Mouse (Mus musculus) brown adipose tissue, adult 24 weeks (tissue): ENCODE results near the gene Nrxn1. TPM values are rescaled to one million over a fixed set of nuclear protein-coding genes. Genes with fewer than 3 reads are reported as not detected.

Experiments
- H3K27ac ChIP-seq: fragments of 200-500 bp; replicated peaks from 2 replicates; pipeline ENCODE4 v1.5.1; 2012; ENCODE audit warnings: low read depth, mild to moderate bottlenecking, low read length
- H3K4me1 ChIP-seq: fragments of 200-500 bp; 2 replicates; pipeline ENCODE4 v1.6.1; 2012; ENCODE audit warnings: low read length, mixed read lengths; ENCODE audit not compliant: control insufficient read depth, insufficient read depth, insufficient read length
- H3K4me3 ChIP-seq: fragments of 200-500 bp; 2 replicates; pipeline ENCODE4 v1.5.1; 2012; ENCODE audit warnings: low read depth, mild to moderate bottlenecking, low read length, moderate library complexity; ENCODE audit not compliant: insufficient read depth
- polyA plus RNA-seq: library from polyadenylated mRNA; stranded (reverse); fragments of >200 nt; gene quantifications from 2 replicates; pipeline ENCODE4 v1.2.4, GENCODE M21; 2012; ENCODE audit not compliant: missing spikeins, insufficient read depth, insufficient read length

The Nrxn1 gene
- polyA plus RNA-seq, 1 experiment = 0.67 TPM

DNA sequence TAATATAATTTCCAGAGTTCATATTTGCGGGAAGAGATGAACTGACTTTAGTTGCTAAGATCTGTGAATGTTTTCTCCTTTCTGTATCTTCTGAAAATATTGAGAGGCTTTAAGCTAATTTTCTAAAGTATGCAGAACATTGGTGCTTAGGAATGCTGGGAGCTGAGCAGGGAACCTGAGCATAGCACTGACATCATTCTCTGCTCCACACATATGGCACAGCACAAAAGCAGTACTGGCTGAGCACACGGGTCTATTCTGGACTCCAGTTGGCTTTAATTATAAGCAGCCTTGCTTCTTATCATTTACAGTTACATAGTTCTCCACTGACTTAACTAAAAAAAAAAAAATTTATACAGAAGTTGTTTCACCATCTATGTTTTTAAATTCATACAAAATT is 641.5 kb downstream of the Nrxn1 start:
- H3K4me3 ChIP-seq = no peak overlapping the region
- no peaks in the 10 kb centered on the region; the same call in 1 of the 2 replicates for H3K4me1 ChIP-seq
- no peak overlapping the region for H3K27ac ChIP-seq

DNA sequence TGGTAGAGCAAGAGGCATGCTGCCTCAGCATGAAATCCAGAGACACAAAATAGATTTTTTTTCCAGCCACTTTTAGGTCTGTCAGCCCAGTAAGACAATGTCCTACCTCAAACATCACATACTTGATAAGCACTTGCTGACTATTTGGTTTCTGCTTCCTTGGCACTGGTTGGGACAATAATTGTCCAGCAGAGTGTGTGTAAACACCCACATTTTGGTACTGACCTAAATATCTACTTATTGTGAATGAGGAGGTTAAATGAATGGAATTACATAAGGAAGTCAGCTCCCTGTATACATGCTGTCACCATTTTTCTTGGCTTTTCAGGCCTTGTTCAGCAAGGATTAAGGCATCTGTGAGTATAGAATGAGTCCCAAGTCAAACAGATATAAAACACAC is 649.8 kb downstream of the Nrxn1 start:
- H3K4me3 ChIP-seq = no peak overlapping the region
- H3K27ac ChIP-seq = no peak overlapping the region
- H3K4me1 ChIP-seq = no peaks in the 10 kb centered on the region

DNA sequence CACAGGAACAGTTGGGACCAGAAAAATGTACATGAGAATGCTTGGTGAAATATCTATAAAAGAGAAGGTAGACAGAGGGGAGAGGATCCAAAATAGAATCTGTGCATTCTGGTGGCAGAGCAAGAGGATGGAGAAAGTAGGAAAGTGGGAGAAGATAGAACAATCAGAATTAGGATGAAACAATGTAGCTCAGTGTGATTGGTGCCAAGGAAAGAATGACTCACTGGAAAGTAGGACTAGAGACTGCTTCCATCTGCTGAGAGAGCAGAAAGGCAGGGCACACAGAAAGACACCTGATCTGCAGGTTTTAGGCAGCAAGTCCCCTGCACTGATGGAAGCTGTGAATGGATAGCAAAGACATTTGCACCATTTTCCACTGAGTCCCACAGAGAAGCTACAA is 657.0 kb downstream of the Nrxn1 start:
- Histone ChIP-seq H3K27ac (no peak overlapping the region), H3K4me3 (no peak overlapping the region), H3K4me1 (no peaks in the 10 kb centered on the region)

DNA sequence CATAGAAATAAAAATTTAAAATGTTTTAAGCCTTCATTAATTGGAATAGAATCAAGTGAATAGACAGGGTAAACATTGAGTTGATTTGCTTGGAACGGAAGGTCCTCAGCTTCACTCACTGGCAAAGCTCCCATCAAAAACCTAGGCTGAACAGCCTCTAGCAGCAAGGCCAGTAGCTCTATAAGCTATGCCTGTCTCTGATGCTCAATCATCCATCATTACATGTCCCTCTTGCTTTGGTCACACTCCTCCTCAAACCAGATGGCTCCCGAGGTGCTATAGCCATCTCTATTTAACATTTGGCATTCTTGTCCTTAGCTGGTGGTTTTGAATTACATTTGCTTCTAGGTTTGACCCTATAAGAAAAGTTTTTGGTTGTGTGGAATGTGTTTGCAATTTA is 657.5 kb downstream of the Nrxn1 start:
- H3K27ac ChIP-seq = no peak overlapping the region
- no peaks in the 10 kb centered on the region for H3K4me1 ChIP-seq
- no peak overlapping the region for H3K4me3 ChIP-seq

DNA sequence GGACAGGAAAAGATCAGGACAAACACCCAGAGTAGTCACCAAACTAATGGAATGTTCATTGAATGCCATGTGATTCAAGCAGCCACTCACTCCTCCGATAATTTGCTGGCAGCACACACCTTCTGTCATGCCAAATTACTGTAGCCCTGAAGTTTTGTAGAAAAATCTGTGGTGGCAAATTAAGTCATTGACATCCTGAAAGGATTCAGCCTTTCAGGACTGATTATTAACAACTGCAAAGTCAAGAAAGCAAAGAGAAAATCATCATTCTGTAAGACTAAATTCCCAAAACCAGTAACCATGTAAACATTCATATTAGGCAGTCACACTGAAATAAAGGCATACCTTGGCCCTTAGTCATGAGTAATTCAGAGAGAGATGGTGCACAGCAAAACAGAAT is 662.7 kb downstream of the Nrxn1 start:
- H3K4me3 ChIP-seq = no peak overlapping the region
- no peaks in the 10 kb centered on the region for H3K4me1 ChIP-seq
- no peak overlapping the region for H3K27ac ChIP-seq

DNA sequence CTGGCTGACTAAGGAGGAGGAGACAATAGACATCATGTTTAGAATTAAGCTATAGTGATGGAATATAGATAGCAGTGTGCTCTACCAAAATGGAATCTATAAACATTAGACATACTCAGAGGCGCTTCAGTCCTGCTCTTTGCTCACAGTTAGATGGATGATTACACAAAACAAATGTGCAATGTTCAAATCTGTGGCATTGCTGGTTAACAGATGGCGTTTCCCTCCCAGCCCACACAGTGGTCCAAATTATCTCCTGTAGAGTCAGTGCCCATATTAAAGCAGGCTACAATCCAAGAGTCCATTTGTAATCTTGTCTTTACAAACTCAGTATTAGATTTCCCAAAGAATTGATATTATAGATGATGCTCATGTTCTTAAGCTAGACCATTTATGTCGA is 666.9 kb downstream of the Nrxn1 start:
- H3K4me3 ChIP-seq = no peak overlapping the region
- H3K27ac ChIP-seq = no peak overlapping the region
- no peaks in the 10 kb centered on the region for H3K4me1 ChIP-seq

DNA sequence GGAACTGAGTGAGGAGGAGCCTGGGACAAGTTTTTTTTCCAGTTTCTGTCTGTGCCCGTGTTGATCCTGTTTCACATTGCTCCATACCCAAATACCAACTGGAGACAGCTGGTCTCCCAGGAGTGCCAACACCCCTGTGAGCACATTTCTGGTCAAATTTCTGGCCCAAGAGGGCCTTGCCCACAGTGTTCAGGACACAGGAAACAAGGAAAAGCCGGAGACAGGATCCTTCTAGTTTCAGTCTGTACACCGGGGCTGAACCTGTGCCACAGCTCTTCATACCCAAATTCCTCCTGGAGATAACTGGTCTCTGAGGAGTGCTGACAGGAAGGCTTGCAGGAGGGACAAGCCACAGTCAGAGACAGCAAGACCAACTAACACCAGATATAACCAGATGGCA is 670.3 kb downstream of the Nrxn1 start:
- Histone ChIP-seq H3K27ac (no peak overlapping the region), H3K4me1 (no peaks in the 10 kb centered on the region), H3K4me3 (no peak overlapping the region)

DNA sequence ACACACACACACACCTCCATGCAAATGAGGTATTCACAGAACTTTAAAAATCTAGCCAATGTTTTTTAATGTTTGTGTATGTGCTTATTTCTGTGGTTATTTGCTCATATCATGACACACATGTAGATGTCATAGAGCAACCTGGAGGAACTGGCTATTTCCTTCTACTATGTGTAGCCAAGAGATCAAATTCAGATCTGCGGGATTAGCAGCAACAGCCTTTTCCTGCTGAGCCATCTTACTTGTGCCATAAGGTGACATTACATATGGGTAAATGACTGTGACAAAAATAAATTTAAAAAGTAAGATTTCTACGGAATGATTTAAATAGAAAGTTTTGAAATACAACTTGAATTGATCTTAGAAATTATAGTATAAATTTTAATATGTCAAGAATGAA is 672.1 kb downstream of the Nrxn1 start:
- no peak overlapping the region for H3K27ac ChIP-seq
- no peaks in the 10 kb centered on the region for H3K4me1 ChIP-seq
- H3K4me3 ChIP-seq = no peak overlapping the region

DNA sequence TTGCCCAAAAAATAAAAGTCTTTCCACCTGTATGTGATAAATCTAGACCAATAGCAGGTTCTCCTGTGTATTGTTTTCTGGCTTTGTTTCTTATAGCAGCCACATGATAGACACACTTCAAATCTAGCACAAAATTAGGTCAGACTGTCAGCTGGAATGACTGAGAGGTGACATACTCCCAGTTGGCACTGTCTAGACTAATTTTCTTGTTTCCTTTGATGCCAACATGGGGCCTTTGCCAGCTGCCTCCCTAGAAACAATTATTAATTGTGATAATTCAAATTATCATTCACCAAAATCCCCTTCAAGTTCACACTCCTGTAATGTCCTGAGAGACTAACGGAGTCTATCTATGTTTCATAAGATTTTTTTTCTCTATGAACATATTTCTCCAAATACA is 673.3 kb downstream of the Nrxn1 start:
- Histone ChIP-seq H3K4me3 (no peak overlapping the region), H3K27ac (no peak overlapping the region), H3K4me1 (no peaks in the 10 kb centered on the region)

DNA sequence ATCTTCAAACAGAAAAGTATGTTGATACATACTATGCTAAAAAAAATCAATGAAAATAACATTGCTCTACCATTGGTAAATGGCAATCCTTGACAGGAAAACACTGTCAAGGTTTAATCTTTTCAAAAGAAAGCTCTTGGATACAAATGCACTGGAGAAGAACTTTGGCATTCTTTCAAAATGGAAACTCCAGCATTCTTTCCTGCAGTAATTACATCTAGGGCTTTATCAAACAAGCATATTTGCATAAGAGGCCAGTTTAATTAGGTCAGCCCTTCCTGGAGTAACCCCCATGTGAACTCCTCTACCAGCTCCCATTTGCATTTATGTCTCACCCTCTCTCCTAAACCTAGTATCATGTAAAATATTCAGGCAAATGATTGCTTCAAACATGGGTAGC is 696.5 kb downstream of the Nrxn1 start:
- H3K4me1 ChIP-seq = no peaks in the 10 kb centered on the region
- no peak overlapping the region for H3K27ac ChIP-seq
- H3K4me3 ChIP-seq = no peak overlapping the region

DNA sequence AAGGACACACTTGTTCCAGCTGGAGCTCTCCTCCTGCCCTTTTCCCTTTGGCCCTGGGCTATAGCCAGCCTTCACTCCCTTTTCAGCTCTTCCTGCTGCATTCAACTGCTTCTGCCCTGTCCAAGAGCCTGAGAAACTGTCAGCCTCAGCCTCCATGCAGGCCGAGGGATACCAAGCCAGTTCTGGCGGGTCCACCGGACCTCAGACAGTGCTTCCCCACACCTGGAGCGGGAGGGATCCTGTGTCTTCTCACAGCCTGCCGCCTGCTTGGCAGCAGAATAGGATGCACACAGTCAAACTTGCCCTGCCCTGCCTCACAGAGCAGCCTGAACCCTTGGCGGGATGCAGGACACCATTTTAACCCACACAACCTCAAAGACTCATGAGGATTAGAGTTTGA is 698.3 kb downstream of the Nrxn1 start:
- H3K4me3 ChIP-seq = no peak overlapping the region
- no peak overlapping the region for H3K27ac ChIP-seq

DNA sequence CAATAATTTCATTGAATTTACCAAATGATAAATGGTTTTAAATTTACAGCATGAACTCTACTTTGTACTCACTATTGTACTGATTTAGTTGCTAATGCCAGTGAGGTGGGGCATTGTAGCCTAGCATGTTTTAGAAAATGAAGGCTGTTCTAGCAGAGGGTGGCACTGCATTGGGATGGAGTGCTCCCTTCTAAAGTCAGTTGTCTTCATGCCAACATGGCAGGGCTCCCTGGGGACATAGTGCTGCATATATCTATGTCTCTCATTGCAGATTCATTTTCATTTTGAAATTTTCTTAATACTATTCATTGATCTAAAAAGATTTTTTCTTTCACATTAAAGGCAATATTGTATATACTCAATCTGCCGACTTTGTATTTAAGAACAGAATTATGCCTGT is 700.1 kb downstream of the Nrxn1 start:
- Histone ChIP-seq H3K27ac (no peak overlapping the region), H3K4me1 (no peaks in the 10 kb centered on the region), H3K4me3 (no peak overlapping the region)

More for the DNA sequence above, 698.3 kb downstream of the Nrxn1 start:
- H3K4me1 ChIP-seq = no peaks in the 10 kb centered on the region

DNA sequence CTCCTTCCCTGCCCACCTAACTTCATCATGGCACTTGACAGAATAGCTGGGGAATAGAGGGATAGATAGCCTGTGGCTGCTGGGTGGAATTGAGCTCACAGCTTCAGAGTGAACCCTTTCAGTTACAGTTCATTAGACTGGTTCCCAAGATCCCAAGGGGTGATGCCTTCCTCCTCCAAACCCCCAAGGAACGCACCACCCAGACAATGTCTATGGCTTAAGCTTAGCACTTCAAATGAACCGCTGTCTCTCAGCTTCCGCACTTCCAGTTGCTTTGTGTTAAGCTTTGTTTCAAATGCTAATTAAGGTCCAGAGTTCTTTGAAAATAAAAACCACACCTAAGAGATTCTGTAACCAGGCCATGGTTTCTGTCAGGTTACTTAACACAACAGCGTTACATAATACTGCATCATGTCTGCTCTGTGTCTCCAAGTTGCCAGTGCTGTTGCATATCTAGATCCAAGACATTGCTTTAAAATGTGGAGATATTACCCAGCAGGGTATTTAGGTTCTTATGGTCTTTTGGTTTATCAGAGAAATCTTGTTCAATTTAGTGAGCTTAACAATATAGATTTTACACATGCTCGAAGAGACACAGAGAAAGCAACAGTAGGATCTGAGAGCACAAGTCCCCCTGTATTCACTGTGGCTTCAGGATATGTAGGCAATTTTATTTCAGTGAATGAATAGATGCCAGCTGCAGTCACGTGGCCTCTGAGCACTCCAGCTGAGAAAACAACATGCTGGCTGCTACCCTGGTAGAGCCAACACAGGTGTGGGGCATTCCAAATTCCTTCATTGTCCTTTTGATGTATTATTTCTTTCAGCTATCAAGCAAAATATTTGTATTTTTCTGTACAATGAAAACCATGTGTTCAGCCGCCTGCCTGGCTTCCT is 702.3 kb downstream of the Nrxn1 start:
- Histone ChIP-seq H3K27ac (no peak overlapping the region), H3K4me1 (no peaks in the 10 kb centered on the region), H3K4me3 (no peak overlapping the region)

DNA sequence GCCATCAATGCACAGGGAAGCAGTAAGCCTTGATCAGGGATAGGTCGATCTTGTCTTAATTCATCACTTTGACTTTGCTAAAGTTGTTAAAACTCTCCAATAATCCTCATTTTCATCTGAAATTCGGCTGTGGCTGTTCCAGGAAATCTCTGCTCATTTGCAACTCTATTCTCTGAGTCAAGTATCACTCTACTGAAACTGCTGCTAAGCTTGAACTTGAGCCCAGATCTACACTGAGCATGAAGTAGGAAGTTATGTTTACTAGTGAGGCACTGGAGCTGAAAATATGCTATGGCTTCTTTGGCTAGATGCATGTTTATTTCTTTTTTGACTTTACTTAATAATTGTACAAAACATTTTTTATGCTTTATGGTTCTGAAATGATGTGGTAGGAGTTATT is 708.0 kb downstream of the Nrxn1 start:
- Histone ChIP-seq H3K4me3 (no peak overlapping the region), H3K27ac (no peak overlapping the region), H3K4me1 (no peaks in the 10 kb centered on the region)

DNA sequence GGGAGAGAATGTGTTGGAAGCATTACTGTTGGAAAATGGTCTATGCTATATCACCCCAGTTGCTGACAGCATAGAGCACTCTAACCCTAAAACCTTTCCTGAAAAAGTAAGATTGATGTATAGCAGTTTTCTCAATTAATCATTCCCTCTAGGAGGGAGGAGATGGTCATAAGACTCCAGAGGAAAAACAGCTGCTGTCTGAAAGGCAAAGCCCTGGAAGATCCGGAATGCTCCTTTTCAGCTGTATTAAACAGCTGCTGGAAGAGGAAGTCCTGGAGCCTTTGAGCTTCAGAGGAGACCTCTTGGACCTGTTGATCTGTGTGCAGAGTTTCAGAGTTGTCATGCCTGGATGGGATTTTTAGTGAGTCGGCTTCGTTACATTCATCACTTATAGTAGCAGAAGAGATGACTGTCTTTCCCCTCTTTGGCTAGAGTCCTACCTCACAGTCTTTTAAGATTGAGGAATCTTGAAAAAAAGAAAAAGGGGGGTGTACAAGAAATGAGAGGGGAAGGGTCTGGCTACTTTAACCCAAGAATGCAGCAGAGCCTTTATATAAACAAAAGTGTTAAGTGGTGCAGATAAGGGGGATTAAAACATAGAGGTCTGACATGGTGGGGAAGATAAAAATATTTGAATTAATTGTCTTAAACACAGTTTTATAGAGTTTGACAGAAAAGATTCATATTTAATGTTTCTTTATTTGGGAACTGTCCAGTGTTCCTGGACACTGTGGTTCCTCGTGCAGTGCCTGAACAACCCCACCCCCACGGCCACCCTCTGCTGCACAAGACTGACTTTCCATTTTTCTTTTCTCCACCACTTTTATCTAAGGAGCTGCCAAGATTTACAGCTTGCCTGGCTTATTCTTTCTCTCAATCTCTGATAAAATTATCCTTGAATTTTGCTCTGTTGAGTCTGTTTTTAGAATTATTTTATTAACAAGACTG is 710.1 kb downstream of the Nrxn1 start:
- no peak overlapping the region for H3K4me3 ChIP-seq
- H3K27ac ChIP-seq = no peak overlapping the region
- H3K4me1 ChIP-seq = no peaks in the 10 kb centered on the region
